Mouse (Mus musculus): Measurements from ENCODE around the gene Taar8a. TPM values are rescaled to one million over a fixed set of nuclear protein-coding genes. Genes with fewer than 3 reads are reported as not detected.

Taar8a gene
- polyA plus RNA-seq, 1 experiment from 2014 or later = not detected

GRCm38 (mm10) chr10:24111116-24111778 lies 34.9 kb downstream of the Taar8a start:
- Histone ChIP-seq H3K4me3 (replicated peaks; ENCODE audit: low read length) (no peak overlapping the region), H3K9ac (replicated peaks; ENCODE audit: low read depth, low read length) (no peak overlapping the region), H3K36me3 (ENCODE audit: control insufficient read depth, insufficient read depth) (no peaks in the 10 kb centered on the region), H3K27me3 (replicated peaks; ENCODE audit: control insufficient read depth, insufficient read depth, low read length) (no peaks in the 10 kb centered on the region), H3K4me1 (replicated peaks; ENCODE audit: control insufficient read depth, insufficient read depth, low read length) (no peaks in the 10 kb centered on the region), H3K27ac (ENCODE audit: low read length) (no peak overlapping the region), H3K4me2 (ENCODE audit: low read length) (no peak overlapping the region), H3K9me3 (ENCODE audit: control insufficient read depth, low read length) (no peaks in the 10 kb centered on the region)
- ATAC-seq = no peak
- WGBS = 51% methylated on average over 6 of the region's 6 CpGs

Other genes starting within 250 kb of the Taar8a start
- gene Vnn3, start 225.0 kb upstream of the Taar8a start, polyA plus RNA-seq (2015; fragmentation: Nextera tagmentation; extraction: Ambion mirVana) = not detected in 2 replicates
- gene Vnn1, start 181.8 kb upstream of the Taar8a start, polyA plus RNA-seq (2015; fragmentation: Nextera tagmentation; extraction: Ambion mirVana) = 0.11 and 0.36 TPM in 2 replicates
- not detected in 2 replicates for gene Taar1, start 156.1 kb upstream of the Taar8a start, polyA plus RNA-seq (2015; fragmentation: Nextera tagmentation; extraction: Ambion mirVana)
- gene Taar2, start 137.9 kb upstream of the Taar8a start, polyA plus RNA-seq (2015; fragmentation: Nextera tagmentation; extraction: Ambion mirVana) = not detected in 2 replicates
- gene Taar3, start 126.9 kb upstream of the Taar8a start, polyA plus RNA-seq (2015; fragmentation: Nextera tagmentation; extraction: Ambion mirVana) = not detected in 2 replicates
- not detected in 2 replicates for gene Taar4, start 116.0 kb upstream of the Taar8a start, polyA plus RNA-seq (2015; fragmentation: Nextera tagmentation; extraction: Ambion mirVana)
- not detected in 2 replicates for gene Taar5, start 105.8 kb upstream of the Taar8a start, polyA plus RNA-seq (2015; fragmentation: Nextera tagmentation; extraction: Ambion mirVana)
- gene Taar6, start 90.9 kb upstream of the Taar8a start, polyA plus RNA-seq (2015; fragmentation: Nextera tagmentation; extraction: Ambion mirVana) = not detected in 2 replicates
- not detected in 2 replicates for gene Taar7a, start 83.0 kb upstream of the Taar8a start, polyA plus RNA-seq (2015; fragmentation: Nextera tagmentation; extraction: Ambion mirVana)
- not detected in 2 replicates for gene Taar7b, start 76.6 kb upstream of the Taar8a start, polyA plus RNA-seq (2015; fragmentation: Nextera tagmentation; extraction: Ambion mirVana)
- gene Taar7d, start 49.3 kb upstream of the Taar8a start, polyA plus RNA-seq (2015; fragmentation: Nextera tagmentation; extraction: Ambion mirVana) = not detected in 2 replicates
- gene Taar7e, start 38.9 kb upstream of the Taar8a start, polyA plus RNA-seq (2015; fragmentation: Nextera tagmentation; extraction: Ambion mirVana) = not detected in 2 replicates
- gene Taar7f, start 27.0 kb upstream of the Taar8a start, polyA plus RNA-seq (2015; fragmentation: Nextera tagmentation; extraction: Ambion mirVana) = not detected in 2 replicates
- not detected in 2 replicates for gene Taar8b, start 15.8 kb downstream of the Taar8a start, polyA plus RNA-seq (2015; fragmentation: Nextera tagmentation; extraction: Ambion mirVana)
- not detected in 2 replicates for gene Taar8c, start 25.4 kb downstream of the Taar8a start, polyA plus RNA-seq (2015; fragmentation: Nextera tagmentation; extraction: Ambion mirVana)
- gene Taar9, start 33.0 kb downstream of the Taar8a start, polyA plus RNA-seq (2015; fragmentation: Nextera tagmentation; extraction: Ambion mirVana) = not detected in 2 replicates
- 287 and 301 TPM in 2 replicates for gene Stx7, start 72.8 kb downstream of the Taar8a start, polyA plus RNA-seq (2015; fragmentation: Nextera tagmentation; extraction: Ambion mirVana)
- gene Moxd1, start 147.0 kb downstream of the Taar8a start, polyA plus RNA-seq (2015; fragmentation: Nextera tagmentation; extraction: Ambion mirVana) = 2.0 and 2.4 TPM in 2 replicates